Mouse (Mus musculus) heart, embryonic 14.5 days (tissue): ENCODE results near the gene Art2b. TPM values are rescaled to one million over a fixed set of nuclear protein-coding genes. Genes with fewer than 3 reads are reported as not detected.
A peak's percentile ranks its signal among the peaks of the same experiment; 100 is the strongest.

Source experiments
- ATAC-seq: fragments of 200-750 bp; cut with Nextera tagmentation; 2 replicates; pipeline ENCODE4 v1.8.0; 2017; ENCODE audit warnings: low read depth, moderate TSS enrichment; ENCODE audit not compliant: insufficient number of reproducible peaks, insufficient read depth, low FRiP score
- H3K27ac ChIP-seq, 2 experiments: fragments of 200-500 bp in 1 of 2; fragments of 300-500 bp in 1 of 2; sonication (generic) in 1 of 2; replicated peaks in 1 of 2; 2 replicates each; pipeline ENCODE4 v1.5.1; 2012 to 2014; ENCODE audit warnings: low read depth in 2 of 2, low read length in 2 of 2, control low read depth in 1 of 2, mild to moderate bottlenecking in 1 of 2, mixed read lengths in 1 of 2; ENCODE audit not compliant: control insufficient read depth in 1 of 2, insufficient read depth in 1 of 2
- H3K27me3 ChIP-seq: fragments of 300-500 bp; sonication (generic); 2 replicates; pipeline ENCODE4 v1.6.1; 2014; ENCODE audit warnings: mild to moderate bottlenecking, low read length, control low read depth; ENCODE audit not compliant: control insufficient read depth, insufficient read depth
- H3K36me3 ChIP-seq: fragments of 300-500 bp; sonication (generic); 2 replicates; pipeline ENCODE4 v1.6.1; 2014; ENCODE audit warnings: mild to moderate bottlenecking, control low read depth, low read length, mixed read lengths; ENCODE audit not compliant: control insufficient read depth, insufficient read depth
- H3K4me1 ChIP-seq, 2 experiments: fragments of 200-500 bp in 1 of 2; fragments of 300-500 bp in 1 of 2; sonication (generic) in 1 of 2; 2 replicates each; pipeline ENCODE4 v1.6.1; 2012 to 2014; ENCODE audit warnings: low read length in 2 of 2, control low read depth in 1 of 2, mixed read lengths in 1 of 2; ENCODE audit not compliant: control insufficient read depth in 2 of 2, insufficient read depth in 2 of 2
- H3K4me2 ChIP-seq: fragments of 300-500 bp; sonication (generic); 2 replicates; pipeline ENCODE4 v1.6.1; 2014; ENCODE audit warnings: mild to moderate bottlenecking, low read length
- H3K4me3 ChIP-seq, 2 experiments: fragments of 200-500 bp in 1 of 2; fragments of 300-500 bp in 1 of 2; sonication (generic) in 1 of 2; 2 replicates each; pipeline ENCODE4 v1.5.1; 2012 to 2014; ENCODE audit warnings: low read length in 2 of 2, mild to moderate bottlenecking in 2 of 2, control low read depth in 1 of 2, low read depth in 1 of 2, moderate library complexity in 1 of 2; ENCODE audit not compliant: control insufficient read depth in 1 of 2, insufficient read depth in 1 of 2
- H3K9ac ChIP-seq: fragments of 300-500 bp; sonication (generic); 2 replicates; pipeline ENCODE4 v1.6.1; 2014; ENCODE audit warnings: mild to moderate bottlenecking, low read length
- H3K9me3 ChIP-seq: fragments of 300-500 bp; sonication (generic); 2 replicates; pipeline ENCODE4 v1.6.1; 2016; ENCODE audit warnings: low read length, control low read depth; ENCODE audit not compliant: control insufficient read depth
- WGBS: fragments of 180-500 bp; shearing (Covaris S2); extraction: QIAGEN DNeasy Blood & Tissue Kit; methylation state at CpG from one replicate; pipeline ENCODE4 v1.1.7; 2014; 5-methylcytosine and 5-hydroxymethylcytosine counted together
- polyA plus RNA-seq: library from polyadenylated mRNA; unstranded; fragments of >200 nt; fragmentation: Nextera tagmentation; extraction: Ambion mirVana; gene quantifications from 2 replicates; pipeline ENCODE4 v1.2.1, GENCODE M21; 2014

Gene Art2b
- polyA plus RNA-seq, 1 experiment from 2014 or later = not detected

DNA sequence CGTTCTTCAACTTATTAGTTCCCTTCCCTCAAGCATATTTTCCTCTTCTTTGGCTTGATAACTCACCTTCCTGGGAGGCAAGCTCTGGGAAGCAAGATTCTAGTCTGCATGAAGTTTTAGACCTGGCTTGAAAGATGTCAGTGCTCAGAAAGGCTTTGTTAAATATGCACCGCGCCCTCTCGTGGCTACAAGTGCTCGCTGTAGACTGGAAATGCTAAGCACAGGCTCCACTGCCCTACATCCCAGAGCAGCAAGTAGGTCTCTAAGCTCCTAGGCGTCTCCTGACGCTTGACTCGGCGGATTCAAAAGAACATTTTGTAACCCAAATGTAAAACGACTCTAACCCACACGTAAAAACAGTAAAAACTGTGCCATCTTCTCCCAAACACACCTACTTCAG lies 44.3 kb downstream of the Art2b start:
- WGBS = 3% methylated on average over 11 of the region's 11 CpGs

DNA sequence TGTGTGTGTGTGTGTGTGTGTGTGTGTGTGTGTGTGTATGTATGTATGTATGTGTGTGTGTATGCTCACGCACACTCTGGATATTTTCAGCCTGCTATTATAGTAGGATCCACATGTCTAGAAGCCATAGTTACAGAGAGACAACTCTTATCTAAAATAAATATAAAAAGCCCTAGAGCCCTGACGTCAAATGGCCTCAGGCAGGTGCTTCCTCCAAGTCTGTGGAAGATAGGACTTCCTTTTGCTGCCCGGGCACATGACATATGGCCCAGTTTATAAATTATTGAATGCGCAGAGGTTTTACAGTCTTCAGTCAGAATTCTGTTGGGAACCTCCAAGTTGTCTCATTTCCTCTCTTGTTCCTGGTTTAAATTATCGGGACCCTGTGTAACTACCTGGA lies 44.7 kb downstream of the Art2b start:
- Histone ChIP-seq H3K4me1 (no peaks in the 10 kb centered on the region), H3K36me3 (no peaks in the 10 kb centered on the region), H3K27me3 (no peaks in the 10 kb centered on the region), H3K4me2 (no peak overlapping the region), H3K9ac (no peak overlapping the region), H3K27ac (no peak overlapping the region), H3K4me3 (no peak overlapping the region), H3K9me3 (no peaks in the 10 kb centered on the region)
- 56% methylated on average over 5 of the region's 5 CpGs for WGBS
- no peak for ATAC-seq

More for the DNA sequence above, 44.3 kb downstream of the Art2b start:
- Histone ChIP-seq H3K27ac (no peak overlapping the region), H3K4me2 (0 out of 2 replicates have a peak overlapping the region, but pooled peaks have one; percentile 1), H3K36me3 (no peaks in the 10 kb centered on the region), H3K9me3 (no peaks in the 10 kb centered on the region), H3K4me3 (no peak overlapping the region), H3K27me3 (no peaks in the 10 kb centered on the region), H3K4me1 (no peaks in the 10 kb centered on the region), H3K9ac (no peak overlapping the region)
- no peak for ATAC-seq

- H3K9ac ChIP-seq = no peak overlapping the region
- H3K4me2 ChIP-seq = no peak overlapping the region
- no peaks in the 10 kb centered on the region for H3K4me1 ChIP-seq
- no peaks in the 10 kb centered on the region for H3K36me3 ChIP-seq
- H3K4me3 ChIP-seq = no peak overlapping the region
- WGBS = 29% methylated on average over 9 of the region's 9 CpGs
- no peaks in the 10 kb centered on the region for H3K27me3 ChIP-seq
- no peak overlapping the region for H3K27ac ChIP-seq
- no peaks in the 10 kb centered on the region for H3K9me3 ChIP-seq
- ATAC-seq = no peak
Measured at GRCm38 (mm10) chr7:101539774-101540173, 45.6 kb downstream of the Art2b start.

DNA sequence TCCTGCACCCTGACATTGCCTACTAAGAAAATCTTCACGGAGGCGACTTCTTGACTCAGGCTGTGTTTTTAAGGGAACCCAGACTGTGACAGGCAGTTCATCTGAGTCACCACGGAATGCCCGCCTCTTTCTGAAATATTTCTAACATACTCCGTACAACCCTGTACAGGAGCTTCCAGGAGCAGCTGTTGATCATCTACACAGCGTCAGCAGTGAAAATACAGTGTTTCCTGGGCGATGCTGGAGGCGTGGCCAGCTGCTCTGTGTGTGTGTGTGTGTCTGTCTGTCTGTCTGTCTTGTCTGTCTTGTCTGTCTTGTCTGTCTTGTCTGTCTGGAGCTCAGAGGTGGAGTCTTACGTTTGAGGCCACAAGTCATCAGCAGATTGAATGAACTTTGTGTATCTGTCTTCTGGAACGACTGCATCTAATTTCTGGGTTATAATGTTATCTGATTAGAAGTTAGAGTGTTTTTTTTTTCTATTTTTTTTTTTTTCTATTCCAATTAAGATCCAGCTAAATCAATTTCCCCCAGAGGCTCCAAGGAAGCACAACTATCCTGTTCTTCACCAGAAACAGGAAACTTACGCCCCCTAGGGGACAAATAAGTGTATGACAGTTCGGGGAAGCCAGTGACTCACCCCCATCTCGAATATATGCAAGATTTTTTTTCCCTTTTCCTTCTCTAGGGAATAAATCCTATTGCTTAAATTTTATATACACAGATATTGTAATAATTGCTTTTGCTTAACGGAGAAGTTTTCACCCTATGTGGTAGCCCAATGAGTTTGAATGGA lies 47.1 kb downstream of the Art2b start:
- no peak for ATAC-seq
- H3K27ac ChIP-seq = no peak overlapping the region
- no peaks in the 10 kb centered on the region for H3K27me3 ChIP-seq
- WGBS = 45% methylated on average over 14 of the region's 14 CpGs
- no peak overlapping the region for H3K4me3 ChIP-seq
- no peaks in the 10 kb centered on the region for H3K9me3 ChIP-seq
- H3K4me2 ChIP-seq = no peak overlapping the region
- no peaks in the 10 kb centered on the region for H3K36me3 ChIP-seq
- no peak overlapping the region for H3K9ac ChIP-seq
- no peaks in the 10 kb centered on the region for H3K4me1 ChIP-seq

GRCm38 (mm10) chr7:101537541-101537940 lies 47.9 kb downstream of the Art2b start:
- no peaks in the 10 kb centered on the region for H3K27me3 ChIP-seq
- no peaks in the 10 kb centered on the region for H3K9me3 ChIP-seq
- no peak overlapping the region for H3K4me3 ChIP-seq
- H3K27ac ChIP-seq = no peak overlapping the region
- no peaks in the 10 kb centered on the region for H3K4me1 ChIP-seq
- no peak overlapping the region for H3K9ac ChIP-seq
- ATAC-seq = no peak
- 45% methylated on average over 8 of the region's 8 CpGs for WGBS
- no peak overlapping the region for H3K4me2 ChIP-seq
- no peaks in the 10 kb centered on the region for H3K36me3 ChIP-seq

DNA sequence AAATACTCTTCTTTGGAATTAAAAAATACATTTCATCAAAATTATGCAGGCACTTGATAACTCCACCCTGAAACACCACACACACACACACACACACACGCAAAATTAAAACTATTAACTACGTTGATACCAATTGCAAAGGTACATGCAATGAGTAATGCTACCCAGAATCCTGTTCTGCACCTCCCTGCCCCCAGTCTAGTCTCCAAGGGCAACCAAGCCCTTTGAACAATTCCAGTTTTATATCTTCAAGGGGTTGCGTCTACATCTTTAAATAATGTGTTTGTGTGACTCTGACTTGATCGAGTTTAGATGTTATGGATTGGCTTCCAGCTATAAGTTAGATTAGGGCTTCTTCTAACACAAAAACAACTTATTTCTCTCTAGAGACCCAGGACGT lies 49.9 kb downstream of the Art2b start:
- Histone ChIP-seq H3K27me3 (no peaks in the 10 kb centered on the region), H3K27ac (no peak overlapping the region)

GRCm38 (mm10) chr7:101535102-101535501 lies 50.3 kb downstream of the Art2b start:
- no peaks in the 10 kb centered on the region for H3K9me3 ChIP-seq
- no peak overlapping the region for H3K9ac ChIP-seq
- H3K4me2 ChIP-seq = no peak overlapping the region
- no peaks in the 10 kb centered on the region for H3K27me3 ChIP-seq
- H3K27ac ChIP-seq = no peak overlapping the region
- ATAC-seq = no peak
- H3K36me3 ChIP-seq = no peaks in the 10 kb centered on the region
- H3K4me3 ChIP-seq = no peak overlapping the region
- no peaks in the 10 kb centered on the region for H3K4me1 ChIP-seq
- WGBS = 81% methylated on average over 10 of the region's 10 CpGs

More for the DNA sequence above, 49.9 kb downstream of the Art2b start:
- no peak overlapping the region for H3K9ac ChIP-seq
- no peaks in the 10 kb centered on the region for H3K36me3 ChIP-seq
- no peaks in the 10 kb centered on the region for H3K4me1 ChIP-seq
- H3K4me2 ChIP-seq = no peak overlapping the region
- H3K4me3 ChIP-seq = no peak overlapping the region
- no peak for ATAC-seq
- no peaks in the 10 kb centered on the region for H3K9me3 ChIP-seq
- WGBS = 70% methylated on average over 5 of the region's 5 CpGs

- no peak overlapping the region for H3K4me3 ChIP-seq
- no peak for ATAC-seq
- H3K9me3 ChIP-seq = no peaks in the 10 kb centered on the region
- H3K4me2 ChIP-seq = no peak overlapping the region
- 30% methylated on average over 5 of the region's 5 CpGs for WGBS
- H3K27ac ChIP-seq = no peak overlapping the region
- H3K4me1 ChIP-seq = no peaks in the 10 kb centered on the region
- no peaks in the 10 kb centered on the region for H3K27me3 ChIP-seq
- no peak overlapping the region for H3K9ac ChIP-seq
- no peaks in the 10 kb centered on the region for H3K36me3 ChIP-seq
Measured at GRCm38 (mm10) chr7:101534428-101534827, 51.0 kb downstream of the Art2b start.
